Mouse (Mus musculus): Measurements from ENCODE around the gene Dgat2. TPM values are rescaled to one million over a fixed set of nuclear protein-coding genes. Genes with fewer than 3 reads are reported as not detected.

Dgat2 gene
- polyA plus RNA-seq, 1 experiment = 12.7 TPM

DNA sequence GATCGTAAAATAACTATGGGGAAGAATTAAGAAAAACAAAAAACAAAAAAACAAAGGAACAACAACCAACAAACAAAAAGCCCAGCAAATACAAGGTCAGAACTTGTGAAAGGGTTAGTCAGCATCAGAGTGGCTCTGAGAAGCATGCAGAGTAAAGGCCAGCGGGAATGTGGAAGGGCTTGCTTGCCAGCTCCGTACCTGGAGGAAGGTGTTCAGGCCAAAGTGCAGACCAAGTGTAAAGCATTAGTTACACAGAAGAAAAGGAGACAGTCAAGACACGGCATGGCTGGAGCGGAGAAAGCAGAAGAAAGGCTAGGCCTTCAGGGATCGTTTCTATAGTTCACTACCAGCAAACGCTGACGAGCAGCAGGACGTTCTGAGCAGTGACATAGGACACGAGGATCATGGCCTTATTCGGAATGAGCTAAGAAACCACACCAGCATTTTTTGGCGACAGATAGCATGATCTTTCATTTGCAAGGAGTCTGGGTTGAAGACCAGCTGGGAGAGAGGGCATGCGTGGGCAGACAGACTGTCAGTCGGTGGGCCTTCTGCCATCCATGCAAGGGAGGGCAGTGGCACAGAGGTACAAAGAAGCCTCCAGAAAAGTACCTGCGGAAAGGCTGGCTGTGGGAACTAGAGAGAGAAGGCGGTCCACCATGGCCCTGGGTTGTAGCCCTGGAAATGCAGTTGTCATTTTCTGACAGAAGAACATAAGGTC lies 68.4 kb downstream of the Dgat2 start:
- no peak for DNase-seq (ENCODE audit: low read depth)
- TF ChIP-seq CTCF (IDR thresholded peaks at IDR 0.05; ENCODE audit: borderline replicate concordance, extremely low read depth, insufficient read depth, insufficient read length) = no peak

DNA sequence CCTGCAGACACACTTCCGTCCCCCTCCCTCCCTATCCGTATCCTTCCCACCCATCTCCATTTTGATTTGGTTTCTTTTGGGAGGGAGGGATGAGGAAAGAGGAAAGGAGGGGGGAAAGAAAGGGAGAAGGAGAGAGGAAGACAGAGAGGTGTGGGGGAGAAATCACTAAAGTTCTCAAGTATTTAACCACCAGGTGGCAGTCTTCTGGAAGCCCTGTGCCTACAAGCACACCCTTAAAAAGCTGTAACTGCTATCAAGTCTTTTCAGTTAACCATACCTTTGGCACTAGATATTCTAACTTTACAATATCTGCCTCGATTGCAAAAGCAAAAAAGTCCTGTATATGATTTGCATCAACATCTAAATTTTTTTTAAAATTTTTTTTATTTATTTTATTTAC lies 75.0 kb downstream of the Dgat2 start:
- DNase-seq (ENCODE audit: low read depth) = peak; percentile 62
- TF ChIP-seq POLR2A (IDR thresholded peaks at IDR 0.05; ENCODE audit: borderline replicate concordance, extremely low read depth, insufficient read depth, insufficient read length, poor library complexity, severe bottlenecking) (no peak), CTCF (IDR thresholded peaks at IDR 0.05; ENCODE audit: borderline replicate concordance, extremely low read depth, insufficient read depth, insufficient read length) (peak; percentile 63; the same call in 1 of the 2 replicates)

DNA sequence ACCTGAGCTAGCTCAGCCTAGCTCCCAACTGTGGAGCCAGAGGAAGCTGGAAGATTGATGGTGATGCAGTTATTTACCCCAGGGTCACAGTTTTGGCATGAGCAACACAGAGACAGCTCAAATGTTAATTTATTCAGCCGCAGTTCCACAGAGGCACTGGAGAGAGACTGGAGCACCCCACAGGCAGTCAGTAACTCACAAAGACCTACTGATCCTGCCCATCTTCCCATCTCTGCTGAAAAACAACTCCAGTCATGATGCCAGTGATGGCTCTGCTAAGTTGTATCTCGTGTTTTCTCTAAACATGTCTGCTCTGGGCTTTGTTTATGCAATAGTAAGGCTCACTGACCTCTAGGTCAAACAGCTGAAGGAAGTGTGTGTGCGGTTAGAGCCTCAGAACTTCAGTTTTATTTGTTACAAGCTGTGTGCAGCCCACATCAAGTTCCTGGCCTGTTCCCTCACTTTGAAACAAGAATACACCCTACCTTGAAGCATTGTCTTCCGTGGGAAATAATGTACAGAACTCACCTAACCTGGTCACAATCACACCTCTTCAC lies 75.7 kb downstream of the Dgat2 start:
- TF ChIP-seq CTCF (IDR thresholded peaks at IDR 0.05; ENCODE audit: borderline replicate concordance, extremely low read depth, insufficient read depth, insufficient read length) (no peak), POLR2A (IDR thresholded peaks at IDR 0.05; ENCODE audit: borderline replicate concordance, extremely low read depth, insufficient read depth, insufficient read length, poor library complexity, severe bottlenecking) (no peak)
- no peak for DNase-seq (ENCODE audit: low read depth)

Other genes starting within 250 kb of the Dgat2 start
- 10.1 and 12.3 TPM in 2 replicates for gene Uvrag, start 41.6 kb downstream of the Dgat2 start, polyA plus RNA-seq (2012; rRNA removed)
- gene Mogat2, start 55.9 kb upstream of the Dgat2 start, polyA plus RNA-seq (2012; rRNA removed) = 1.7 and 2.1 TPM in 2 replicates
- gene Map6, start 84.7 kb upstream of the Dgat2 start, polyA plus RNA-seq (2012; rRNA removed) = 122 and 188 TPM in 2 replicates
- 187 and 283 TPM in 2 replicates for gene Serpinh1, start 170.5 kb upstream of the Dgat2 start, polyA plus RNA-seq (2012; rRNA removed)
- gene Gdpd5, start 198.7 kb upstream of the Dgat2 start, polyA plus RNA-seq (2012; rRNA removed) = 56.3 and 70.2 TPM in 2 replicates

All from brain, embryonic 14.5 days (tissue).